Mouse (Mus musculus) liver, adult (tissue): ENCODE measurements around the gene Gcc1.

ENCODE experiments used
- GATA4 ChIP-seq: IDR thresholded peaks from 2 replicates; pipeline ENCODE4 v1.6.1; 2014; ENCODE audit warnings: mild to moderate bottlenecking, low read length; ENCODE audit not compliant: insufficient replicate concordance

Gcc1 gene

GRCm38 (mm10) chr6:28396853-28397457, 31.2 kb downstream of the Gcc1 start:
- TF ChIP-seq GATA4: no peak

GRCm38 (mm10) chr6:28396051-28396852, 31.9 kb downstream of the Gcc1 start:
- TF ChIP-seq GATA4: no peak

GRCm38 (mm10) chr6:28389038-28389437, 39.2 kb downstream of the Gcc1 start:
- TF ChIP-seq GATA4: no peak

- no peak for TF ChIP-seq GATA4
These were observed 43.0 kb downstream of the Gcc1 start for GRCm38 (mm10) chr6:28385169-28385568.

- no peak for TF ChIP-seq GATA4
These were observed 46.2 kb downstream of the Gcc1 start for GRCm38 (mm10) chr6:28381983-28382382.

- no peak for TF ChIP-seq GATA4
These were observed 58.1 kb downstream of the Gcc1 start for GRCm38 (mm10) chr6:28369966-28370683.

- no peak for TF ChIP-seq GATA4
These were observed 60.6 kb downstream of the Gcc1 start for GRCm38 (mm10) chr6:28367575-28367974.
